Mouse (Mus musculus) lung, adult 2 months (tissue): ENCODE measurements at regions not wholly inside any gene's neighbourhood (a gene's known extent, or its start where the extent isn't known, plus 50 kb on each side); places are given as distances from the start of the nearest gene placed in this dataset.

ENCODE experiments used
- DNase-seq: peaks from one replicate; pipeline ENCODE4 v3.0.0; 2022
- H3K4me1 ChIP-seq: fragments of 200-500 bp; 2 replicates; pipeline ENCODE4 v1.6.1; 2011; ENCODE audit warnings: low read length; ENCODE audit not compliant: control insufficient read depth, insufficient read depth
- H3K4me3 ChIP-seq: fragments of 200-500 bp; replicated peaks from 2 replicates; pipeline ENCODE3; 2011; ENCODE audit warnings: low read depth, mild to moderate bottlenecking, control low read depth, low read length; ENCODE audit errors: extremely low read depth
- CTCF ChIP-seq: fragments of 200-500 bp; IDR thresholded peaks from 2 replicates; pipeline ENCODE4 v1.5.1; 2011; ENCODE audit warnings: mild to moderate bottlenecking, low read length, control low read depth; ENCODE audit not compliant: insufficient read depth
- POLR2A ChIP-seq: fragments of 200-500 bp; IDR thresholded peaks from 2 replicates; pipeline ENCODE4 v1.6.1; 2011; ENCODE audit warnings: low read depth, mild to moderate bottlenecking, control low read depth, low read length, borderline replicate concordance; ENCODE audit errors: extremely low read depth
- WGBS: fragments of 180-500 bp; shearing (Covaris S2); methylation state at CpG from one replicate; pipeline ENCODE4 v1.1.7; 2018; 5-methylcytosine and 5-hydroxymethylcytosine counted together

DNA sequence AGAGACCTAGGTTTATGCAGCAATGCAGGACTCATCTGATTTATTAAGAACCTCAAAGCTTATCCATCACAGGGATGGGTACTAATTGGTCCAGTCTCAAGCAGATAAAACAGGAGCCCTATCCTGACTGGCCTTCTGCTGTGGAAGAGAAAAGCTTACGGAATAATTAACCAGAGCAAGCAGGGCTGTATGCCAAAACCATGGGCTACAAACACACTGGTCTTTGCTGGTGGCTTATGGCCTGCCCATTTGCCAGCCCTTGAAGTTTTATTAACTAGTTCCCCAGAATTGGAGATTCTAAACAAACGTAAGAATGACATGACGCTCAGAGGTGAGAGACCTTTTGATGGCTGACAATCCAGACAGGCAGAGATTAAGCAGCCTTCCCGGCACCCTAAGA, 83.4 kb upstream of the Rbms3 start:
- 88% methylated on average over 4 of the region's 4 CpGs for WGBS
- no peak for DNase-seq
- Histone ChIP-seq H3K4me1 (no peaks in the 10 kb centered on the region), H3K4me3 (no peak overlapping the region)
- TF ChIP-seq POLR2A = no peak
- no peak for TF ChIP-seq CTCF

DNA sequence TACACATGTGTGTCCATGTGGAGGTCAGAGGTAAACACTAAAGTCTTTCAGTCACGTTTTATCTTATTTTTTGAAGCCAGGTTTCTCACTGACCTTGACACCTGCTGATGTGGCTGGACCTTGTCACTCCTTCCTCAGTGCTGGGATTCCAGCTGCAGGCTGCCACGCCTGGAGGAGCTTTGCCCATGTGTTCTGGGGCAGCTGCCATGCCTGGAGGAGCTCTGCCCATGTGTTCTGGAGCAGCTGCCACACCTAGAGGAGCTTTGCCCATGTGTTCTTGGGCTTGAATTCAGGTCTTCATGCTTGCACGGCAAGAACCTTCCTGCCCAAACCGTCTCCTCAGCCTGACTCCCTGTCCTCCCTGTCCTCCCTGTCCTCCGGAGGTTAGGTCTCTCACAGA, 82.1 kb upstream of the Rbms3 start:
- DNase-seq = no peak
- Histone ChIP-seq H3K4me3 (no peak overlapping the region), H3K4me1 (no peaks in the 10 kb centered on the region)
- no peak for TF ChIP-seq CTCF
- no peak for TF ChIP-seq POLR2A
- 75% methylated on average over 5 of the region's 5 CpGs for WGBS

DNA sequence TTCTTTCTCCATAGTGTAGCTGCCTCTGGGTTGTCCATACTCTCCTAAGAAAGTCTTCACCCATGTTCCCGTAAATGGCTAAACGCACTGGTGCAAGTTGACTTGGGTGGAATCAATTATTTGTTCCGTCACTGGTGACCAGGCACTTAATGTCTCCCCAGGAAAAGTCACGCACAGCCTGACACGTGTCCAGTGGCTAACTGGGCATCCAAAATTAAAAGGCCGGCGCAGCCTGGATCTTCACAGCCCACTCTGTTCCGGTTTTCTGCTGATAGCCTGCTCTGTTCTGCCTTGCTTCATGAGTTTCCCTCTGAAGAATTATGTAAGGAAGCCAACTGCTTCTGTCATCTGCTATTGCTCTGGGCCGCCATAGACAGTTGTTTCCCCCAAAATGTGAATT, 81.3 kb upstream of the Rbms3 start:
- no peaks in the 10 kb centered on the region for H3K4me1 ChIP-seq
- no peak overlapping the region for H3K4me3 ChIP-seq
- WGBS = 92% methylated on average over 9 of the region's 9 CpGs
- DNase-seq = no peak
- TF ChIP-seq CTCF = no peak
- TF ChIP-seq POLR2A = no peak

DNA sequence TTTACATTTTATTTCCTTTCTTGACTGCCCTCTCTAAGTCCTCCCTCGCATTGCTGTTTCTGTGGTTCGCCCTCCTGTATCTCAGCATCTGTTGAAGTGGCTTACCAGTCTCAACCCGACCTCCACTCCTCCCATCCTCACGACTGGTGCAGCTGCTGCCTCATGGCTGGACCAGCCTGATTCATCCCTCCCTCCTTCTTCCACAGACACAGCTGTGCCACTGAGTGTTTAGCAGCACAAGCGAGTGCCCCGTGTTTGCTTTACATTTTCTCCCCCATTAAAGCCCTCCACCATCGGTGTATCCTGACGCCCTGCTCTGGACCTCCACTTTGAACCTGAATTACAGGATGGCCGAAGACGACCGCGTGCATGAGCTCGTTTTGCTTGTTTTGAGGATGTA, 80.0 kb upstream of the Rbms3 start:
- Histone ChIP-seq H3K4me3 (no peak overlapping the region), H3K4me1 (no peaks in the 10 kb centered on the region)
- no peak for DNase-seq
- TF ChIP-seq CTCF (no peak), POLR2A (no peak)
- WGBS = 81% methylated on average over 13 of the region's 13 CpGs

- TF ChIP-seq CTCF (no peak), POLR2A (no peak)
- 89% methylated on average over 8 of the region's 8 CpGs for WGBS
- no peak for DNase-seq
- Histone ChIP-seq H3K4me3 (no peak overlapping the region), H3K4me1 (no peaks in the 10 kb centered on the region)
These were observed 63.3 kb upstream of the Rbms3 start for GRCm38 (mm10) chr9:117693001-117693400.

GRCm38 (mm10) chr9:117692486-117692885, 62.8 kb upstream of the Rbms3 start:
- no peaks in the 10 kb centered on the region for H3K4me1 ChIP-seq
- TF ChIP-seq CTCF (no peak), POLR2A (no peak)
- no peak for DNase-seq
- H3K4me3 ChIP-seq = no peak overlapping the region
- 67% methylated on average over 9 of the region's 9 CpGs for WGBS

GRCm38 (mm10) chr9:117689946-117690345, 60.2 kb upstream of the Rbms3 start:
- TF ChIP-seq POLR2A (no peak), CTCF (no peak)
- WGBS = 65% methylated on average over 4 of the region's 4 CpGs
- H3K4me1 ChIP-seq = no peaks in the 10 kb centered on the region
- H3K4me3 ChIP-seq = no peak overlapping the region
- DNase-seq = no peak
